Mouse (Mus musculus): ENCODE results near the gene Crcp. TPM values are rescaled to one million over a fixed set of nuclear protein-coding genes. Genes with fewer than 3 reads are reported as not detected.

Gene Crcp
- polyA plus RNA-seq, 1 experiment from 2014 or later: 20.8 TPM

DNA sequence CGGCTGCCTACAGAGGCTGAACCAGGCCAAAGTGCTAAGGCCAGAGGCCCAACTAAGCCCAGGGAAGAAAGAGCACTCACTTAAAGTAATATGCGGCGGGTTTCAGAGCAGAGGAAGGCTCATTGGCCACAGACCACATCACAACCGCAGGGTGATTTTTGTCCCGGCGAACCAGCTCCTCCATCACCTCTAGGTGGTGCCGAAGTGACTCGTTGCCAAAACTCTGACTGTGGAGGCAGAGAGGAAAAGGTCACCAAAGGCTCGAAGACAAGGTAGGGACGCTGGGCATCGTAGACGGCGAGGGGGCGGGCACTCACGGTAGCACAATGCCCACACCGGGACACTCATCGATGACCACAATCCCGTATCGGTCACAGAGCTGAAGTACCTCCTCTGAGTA lies 31.4 kb upstream of the Crcp start:
- H3K4me2 ChIP-seq (ENCODE audit: low read depth, low read length): no peak overlapping the region
- no peak overlapping the region for H3K27ac ChIP-seq (ENCODE audit: low read depth)
- DNase-seq (no peak), ATAC-seq (no peak)
- peak; percentile 43 for TF ChIP-seq CTCF (IDR thresholded peaks at IDR 0.05; ENCODE audit: low read depth)
- no peak for TF ChIP-seq EP300 (IDR thresholded peaks at IDR 0.05; ENCODE audit: low read depth)
- no peak overlapping the region for H3K9ac ChIP-seq (replicated peaks)
- no peak overlapping the region for H3K4me3 ChIP-seq (ENCODE audit: low read depth, low read length)
- no peaks in the 10 kb centered on the region for H3K27me3 ChIP-seq (ENCODE audit: insufficient read depth, low read length)
- WGBS (ENCODE audit: insufficient replicate concordance): 71% methylated on average over 19 of the region's 19 CpGs
- peaks cover 20% of the 10 kb centered on the region for H3K36me3 ChIP-seq (replicated peaks; ENCODE audit: insufficient read depth, low read length)
- peaks cover 15% of the 10 kb centered on the region for H3K4me1 ChIP-seq (ENCODE audit: insufficient read depth)
- H3K9me3 ChIP-seq (ENCODE audit: low read length): no peaks in the 10 kb centered on the region

DNA sequence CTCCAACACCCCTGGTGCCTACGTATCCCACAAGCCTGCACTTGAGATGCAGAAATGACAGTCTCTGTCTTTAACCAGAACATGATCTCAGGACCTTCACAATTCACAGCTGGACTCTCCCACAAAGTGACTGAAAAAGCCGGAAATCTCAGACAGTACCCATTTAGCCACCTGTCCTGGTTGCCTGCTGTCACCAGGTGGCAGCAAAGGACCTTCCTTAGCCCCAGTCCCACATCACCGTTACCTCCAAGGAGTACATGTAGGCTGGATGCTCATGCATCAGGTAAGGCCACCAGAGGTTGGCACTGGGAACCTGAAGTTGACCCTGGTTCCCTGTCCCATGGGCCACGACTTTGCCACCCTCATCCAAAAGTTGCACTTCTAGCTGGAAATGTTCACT lies 30.0 kb upstream of the Crcp start:
- Histone ChIP-seq H3K36me3 (replicated peaks; ENCODE audit: insufficient read depth, low read length) (peaks cover 13% of the 10 kb centered on the region), H3K27ac (ENCODE audit: low read depth) (no peak overlapping the region), H3K27me3 (ENCODE audit: insufficient read depth, low read length) (no peaks in the 10 kb centered on the region), H3K4me2 (ENCODE audit: low read depth, low read length) (no peak overlapping the region), H3K9ac (replicated peaks) (no peak overlapping the region), H3K4me3 (ENCODE audit: low read depth, low read length) (no peak overlapping the region), H3K9me3 (ENCODE audit: low read length) (no peaks in the 10 kb centered on the region), H3K4me1 (ENCODE audit: insufficient read depth) (peaks cover 18% of the 10 kb centered on the region)
- TF ChIP-seq CTCF (IDR thresholded peaks at IDR 0.05; ENCODE audit: low read depth) (peak; percentile 95), EP300 (IDR thresholded peaks at IDR 0.05; ENCODE audit: low read depth) (no peak)
- 35% methylated on average over 4 of the region's 4 CpGs for WGBS (ENCODE audit: insufficient replicate concordance)
- ATAC-seq (peak; percentile 16; the same call in 1 of the 2 replicates), DNase-seq (peak; percentile 79)

GRCm38 (mm10) chr5:130000735-130001134 lies 28.4 kb upstream of the Crcp start:
- Histone ChIP-seq H3K4me1 (ENCODE audit: insufficient read depth) (peaks cover 18% of the 10 kb centered on the region), H3K9ac (replicated peaks) (no peak overlapping the region), H3K9me3 (ENCODE audit: low read length) (no peaks in the 10 kb centered on the region), H3K36me3 (replicated peaks; ENCODE audit: insufficient read depth, low read length) (peaks cover 7% of the 10 kb centered on the region), H3K4me2 (ENCODE audit: low read depth, low read length) (peak overlapping the region; percentile 89), H3K4me3 (ENCODE audit: low read depth, low read length) (no peak overlapping the region), H3K27me3 (ENCODE audit: insufficient read depth, low read length) (no peaks in the 10 kb centered on the region), H3K27ac (ENCODE audit: low read depth) (peak overlapping the region; percentile 83; the same call in 1 of the 2 replicates)
- no peak for DNase-seq
- TF ChIP-seq CTCF (IDR thresholded peaks at IDR 0.05; ENCODE audit: low read depth) (no peak), EP300 (IDR thresholded peaks at IDR 0.05; ENCODE audit: low read depth) (no peak)
- ATAC-seq: peak; percentile 26; the same call in 1 of the 2 replicates
- WGBS (ENCODE audit: insufficient replicate concordance): 71% methylated on average over 12 of the region's 12 CpGs

DNA sequence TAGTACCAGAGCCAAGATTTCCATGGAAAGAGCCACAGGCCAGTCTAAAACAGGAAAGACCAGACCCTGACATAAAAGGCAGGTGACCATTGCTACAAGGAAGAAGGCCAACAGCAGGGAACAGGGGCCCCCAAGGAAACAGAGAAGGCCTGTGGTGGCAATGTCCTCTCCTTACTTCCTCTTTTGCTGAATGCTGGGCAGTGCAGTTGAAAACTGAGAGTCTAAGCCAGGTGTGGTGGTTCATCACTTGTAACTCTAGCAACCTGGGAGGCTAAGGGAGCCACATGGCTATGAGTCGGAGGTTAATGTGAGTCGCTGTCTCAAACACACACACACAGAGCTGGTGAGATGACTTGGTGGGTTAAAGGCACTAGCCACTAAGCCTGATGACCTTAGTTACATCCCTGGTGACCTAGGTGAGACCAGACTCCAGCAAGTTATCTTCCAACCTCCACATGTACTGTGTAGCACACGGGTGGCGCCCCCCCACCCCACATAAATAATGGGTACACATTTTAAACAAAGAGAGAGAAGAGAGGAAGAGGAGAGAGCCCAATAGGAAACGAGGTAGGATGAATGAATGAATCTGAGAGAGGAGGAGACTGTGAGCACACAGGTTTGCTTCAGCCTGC lies 27.6 kb upstream of the Crcp start:
- no peak for DNase-seq

DNA sequence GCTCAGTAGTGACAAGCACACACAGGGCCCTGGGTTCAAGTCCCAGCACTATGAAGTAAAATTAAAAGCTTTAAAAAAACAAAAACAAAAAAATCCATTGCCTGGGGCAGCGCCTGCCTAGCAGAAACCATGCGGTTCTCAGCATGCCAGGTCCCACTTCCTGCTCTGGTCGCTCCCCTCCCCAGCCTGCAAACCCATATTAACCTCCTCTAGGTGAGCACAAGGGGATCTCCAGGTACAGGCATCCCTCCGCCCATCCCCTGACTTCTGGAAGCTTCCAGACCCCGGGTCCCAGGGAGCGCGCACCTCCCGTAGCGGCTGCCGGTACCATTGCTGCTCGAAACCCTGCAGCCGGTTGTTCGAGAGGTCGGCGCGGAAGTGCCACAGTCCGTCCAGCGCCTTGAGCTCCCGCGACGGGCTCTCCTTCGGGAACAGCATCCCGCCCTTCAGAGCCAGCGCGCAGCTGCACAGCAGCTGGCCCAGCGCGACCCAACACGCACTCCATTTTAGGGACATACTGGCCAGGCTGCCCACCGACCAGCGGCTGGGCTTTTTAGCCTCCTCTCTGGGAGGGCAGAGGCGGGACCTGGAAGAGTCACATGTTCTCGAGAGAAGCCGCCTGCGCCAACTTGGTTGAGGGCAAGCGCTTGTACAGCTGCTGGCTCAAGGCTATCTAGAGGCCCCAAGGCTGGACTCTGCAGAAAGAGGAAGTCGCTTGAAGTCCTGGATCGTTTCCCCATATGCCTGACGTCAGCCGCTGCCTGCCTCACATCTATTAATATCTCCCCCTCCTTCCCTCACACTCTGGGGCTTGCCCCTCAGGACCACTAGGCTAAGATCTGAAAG lies 26.6 kb upstream of the Crcp start, which contains the start of gene Gusb:
TSS of gene Gusb (minus strand) at position 749 of the 846 bp plus-strand sequence.
- WGBS (ENCODE audit: insufficient replicate concordance): under 1% methylated on average over 39 of the region's 39 CpGs
- DNase-seq (peak; percentile 86), ATAC-seq (peak; percentile 86)
- Histone ChIP-seq H3K4me2 (ENCODE audit: low read depth, low read length) (peak within 1 kb of the TSS; percentile 89), H3K27ac (ENCODE audit: low read depth) (peak within 1 kb of the TSS; percentile 83), H3K36me3 (replicated peaks; ENCODE audit: insufficient read depth, low read length) (peaks cover 4% of the 10 kb centered on the region), H3K9ac (replicated peaks) (peak within 1 kb of the TSS; percentile 76), H3K27me3 (ENCODE audit: insufficient read depth, low read length) (no peaks in the 10 kb centered on the region), H3K4me3 (ENCODE audit: low read depth, low read length) (peak within 1 kb of the TSS; percentile 64), H3K9me3 (ENCODE audit: low read length) (no peaks in the 10 kb centered on the region), H3K4me1 (ENCODE audit: insufficient read depth) (peaks cover 18% of the 10 kb centered on the region)
- TF ChIP-seq CTCF (IDR thresholded peaks at IDR 0.05; ENCODE audit: low read depth) (no peak), EP300 (IDR thresholded peaks at IDR 0.05; ENCODE audit: low read depth) (no peak; the same call in 1 of the 2 replicates)

More for the DNA sequence above, 27.6 kb upstream of the Crcp start:
- Histone ChIP-seq H3K4me1 (ENCODE audit: insufficient read depth) (peaks cover 18% of the 10 kb centered on the region), H3K36me3 (replicated peaks; ENCODE audit: insufficient read depth, low read length) (peaks cover 4% of the 10 kb centered on the region), H3K9me3 (ENCODE audit: low read length) (no peaks in the 10 kb centered on the region), H3K4me3 (ENCODE audit: low read depth, low read length) (peak overlapping the region; percentile 64), H3K9ac (replicated peaks) (no peak overlapping the region; the same call in 1 of the 2 replicates), H3K27ac (ENCODE audit: low read depth) (peak overlapping the region; percentile 83), H3K27me3 (ENCODE audit: insufficient read depth, low read length) (no peaks in the 10 kb centered on the region), H3K4me2 (ENCODE audit: low read depth, low read length) (peak overlapping the region; percentile 89)
- WGBS (ENCODE audit: insufficient replicate concordance): 23% methylated on average over 5 of the region's 5 CpGs
- TF ChIP-seq CTCF (IDR thresholded peaks at IDR 0.05; ENCODE audit: low read depth) (no peak), EP300 (IDR thresholded peaks at IDR 0.05; ENCODE audit: low read depth) (no peak)
- ATAC-seq: no peak

DNA sequence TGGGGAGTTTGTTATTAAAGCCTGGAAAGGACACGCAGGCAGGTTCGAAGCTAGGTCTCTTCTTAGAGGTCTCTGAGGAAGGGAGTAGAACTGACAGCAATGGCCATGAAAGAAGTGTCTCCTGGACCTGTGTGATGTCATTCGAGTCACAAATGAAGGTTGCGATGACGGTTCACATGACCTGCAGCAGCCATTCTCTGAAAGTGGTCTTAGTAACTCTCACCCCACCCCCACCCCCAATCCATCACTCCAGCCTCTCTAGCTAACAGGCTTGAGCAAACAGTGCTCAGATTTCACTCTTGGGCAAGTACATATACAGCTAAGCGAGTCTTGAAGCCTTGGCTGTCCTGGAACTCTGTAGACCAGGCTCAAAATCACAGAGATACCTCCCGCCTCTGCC lies 25.9 kb upstream of the Crcp start:
- Histone ChIP-seq H3K9ac (replicated peaks) (peak overlapping the region; percentile 76), H3K36me3 (replicated peaks; ENCODE audit: insufficient read depth, low read length) (peaks cover 4% of the 10 kb centered on the region), H3K27ac (ENCODE audit: low read depth) (peak overlapping the region; percentile 83), H3K4me3 (ENCODE audit: low read depth, low read length) (peak overlapping the region; percentile 64; the same call in 1 of the 2 replicates), H3K4me2 (ENCODE audit: low read depth, low read length) (peak overlapping the region; percentile 89), H3K27me3 (ENCODE audit: insufficient read depth, low read length) (no peaks in the 10 kb centered on the region), H3K4me1 (ENCODE audit: insufficient read depth) (peaks cover 18% of the 10 kb centered on the region), H3K9me3 (ENCODE audit: low read length) (no peaks in the 10 kb centered on the region)
- no peak for DNase-seq
- WGBS (ENCODE audit: insufficient replicate concordance): 37% methylated on average over 7 of the region's 7 CpGs
- peak; percentile 22 for ATAC-seq
- TF ChIP-seq CTCF (IDR thresholded peaks at IDR 0.05; ENCODE audit: low read depth): no peak
- no peak for TF ChIP-seq EP300 (IDR thresholded peaks at IDR 0.05; ENCODE audit: low read depth)

Measured in liver, postnatal 0 days (tissue).